Mouse (Mus musculus) forebrain, embryonic 12.5 days (tissue): Measurements from ENCODE around the gene Adamts4. TPM values are rescaled to one million over a fixed set of nuclear protein-coding genes. Genes with fewer than 3 reads are reported as not detected.
"Not testable (repeated sequence)": the region's sequence is repeated elsewhere in the genome, so short reads cannot be mapped to it uniquely, and the experiment has no call there.

Experiments
- ATAC-seq: fragments of 200-750 bp; cut with Nextera tagmentation; 2 replicates; pipeline ENCODE4 v1.8.0; 2017; ENCODE audit warnings: moderate TSS enrichment; ENCODE audit not compliant: low FRiP score
- H3K27ac ChIP-seq: fragments of 300-500 bp; sonication (generic); 2 replicates; pipeline ENCODE4 v1.5.1; 2016; ENCODE audit warnings: mild to moderate bottlenecking
- H3K27me3 ChIP-seq: fragments of 300-500 bp; sonication (generic); 2 replicates; pipeline ENCODE4 v1.6.1; 2016; ENCODE audit warnings: mild to moderate bottlenecking
- H3K36me3 ChIP-seq: fragments of 300-500 bp; sonication (generic); replicated peaks from 2 replicates; pipeline ENCODE4 v1.6.1; 2016; ENCODE audit warnings: mild to moderate bottlenecking
- H3K4me1 ChIP-seq: fragments of 300-500 bp; sonication (generic); 2 replicates; pipeline ENCODE4 v1.6.1; 2016
- H3K4me2 ChIP-seq: fragments of 300-500 bp; sonication (generic); 2 replicates; pipeline ENCODE4 v1.6.1; 2016; ENCODE audit warnings: mild to moderate bottlenecking, moderate library complexity
- H3K4me3 ChIP-seq: fragments of 300-500 bp; sonication (generic); replicated peaks from 2 replicates; pipeline ENCODE4 v1.5.1; 2016; ENCODE audit warnings: mild to moderate bottlenecking
- H3K9ac ChIP-seq: fragments of 300-500 bp; sonication (generic); 2 replicates; pipeline ENCODE4 v1.6.1; 2016; ENCODE audit warnings: mild to moderate bottlenecking
- H3K9me3 ChIP-seq: fragments of 300-500 bp; sonication (generic); 2 replicates; pipeline ENCODE4 v1.6.1; 2016
- WGBS: fragments of 180-500 bp; shearing (Covaris S2); methylation state at CpG from one replicate; pipeline ENCODE4 v1.1.7; 2016; 5-methylcytosine and 5-hydroxymethylcytosine counted together
- polyA plus RNA-seq: library from polyadenylated mRNA; unstranded; fragments of >200 nt; fragmentation: Nextera tagmentation; extraction: Ambion mirVana; gene quantifications from 2 replicates; pipeline ENCODE4 v1.2.1, GENCODE M21; 2016

Gene Adamts4
- polyA plus RNA-seq, 1 experiment from 2014 or later, result 8.9 TPM

DNA sequence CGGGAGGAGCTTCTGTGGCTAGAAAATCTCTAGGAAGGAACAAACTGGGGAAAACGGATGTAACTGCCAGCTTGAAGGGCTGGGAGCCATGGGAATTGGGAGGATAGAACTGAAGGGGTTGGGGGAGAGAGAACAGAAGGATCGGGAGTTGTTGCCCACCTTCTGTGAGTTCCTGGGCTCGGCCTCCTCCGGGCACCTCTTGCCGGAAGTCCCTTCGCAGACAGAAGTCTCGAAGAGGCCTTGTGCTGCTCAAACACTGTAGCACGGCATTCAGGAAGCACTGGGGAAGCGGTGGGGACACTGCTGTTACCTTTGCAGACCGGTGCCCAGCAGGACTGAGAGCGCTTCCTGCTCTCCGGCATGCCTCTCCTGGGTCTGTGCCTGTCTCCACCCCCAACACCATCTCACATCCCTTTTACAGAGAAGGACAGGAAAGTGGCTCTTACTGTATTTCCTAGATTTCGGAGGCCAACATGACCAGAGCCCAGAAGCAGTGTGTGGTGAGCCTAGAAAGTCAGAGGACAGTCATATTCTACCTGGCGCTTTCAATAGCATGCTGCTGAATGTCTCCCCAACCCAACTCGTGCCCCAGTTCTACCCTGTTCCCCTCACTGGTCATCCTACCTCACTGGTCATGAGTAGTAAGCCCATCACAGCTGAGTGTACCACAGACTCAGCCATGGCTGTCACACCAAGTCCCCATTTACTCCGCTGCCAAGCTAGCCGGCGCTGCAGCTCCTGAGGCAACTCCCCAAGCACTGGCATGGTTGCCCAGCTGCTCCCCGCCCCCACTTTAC is 35.1 kb downstream of the Adamts4 start:
- Histone ChIP-seq H3K4me1 (peaks cover 41% of the 10 kb centered on the region), H3K4me2 (no peak overlapping the region), H3K36me3 (peaks cover 59% of the 10 kb centered on the region), H3K27ac (no peak overlapping the region), H3K9me3 (no peaks in the 10 kb centered on the region), H3K9ac (0 out of 2 replicates have a peak overlapping the region, but pooled peaks have one; percentile 1), H3K4me3 (no peak overlapping the region), H3K27me3 (no peaks in the 10 kb centered on the region)
- 89% methylated on average over 20 of the region's 20 CpGs for WGBS
- no peak for ATAC-seq

DNA sequence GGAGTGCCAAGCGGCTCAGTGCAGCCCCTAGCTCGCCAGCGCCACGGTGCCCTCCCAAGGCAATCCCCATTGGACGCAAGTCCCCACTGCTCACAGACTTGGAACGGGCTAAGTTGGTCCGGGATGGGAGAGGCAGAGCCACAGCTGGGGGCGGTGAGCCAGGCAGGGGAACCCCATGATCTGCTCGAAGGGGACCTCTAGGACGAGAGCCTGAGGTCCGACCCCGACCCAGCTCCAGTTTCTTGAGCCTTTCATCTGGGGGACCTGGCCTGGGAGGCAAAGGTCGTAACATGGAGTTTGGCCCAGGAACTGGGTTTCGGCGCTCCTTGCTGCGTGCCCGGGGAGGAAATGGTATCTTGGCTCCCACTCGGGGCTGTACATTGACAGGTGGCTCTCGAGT is 36.3 kb downstream of the Adamts4 start:
- no peaks in the 10 kb centered on the region for H3K27me3 ChIP-seq
- H3K9ac ChIP-seq, result peak overlapping the region; percentile 97; the same call in 1 of the 2 replicates
- H3K4me3 ChIP-seq, result peak overlapping the region; percentile 91
- H3K27ac ChIP-seq, result no peak overlapping the region
- peaks cover 36% of the 10 kb centered on the region for H3K4me1 ChIP-seq
- WGBS, result 92% methylated on average over 19 of the region's 19 CpGs
- H3K36me3 ChIP-seq, result peaks cover 59% of the 10 kb centered on the region
- H3K9me3 ChIP-seq, result no peaks in the 10 kb centered on the region
- H3K4me2 ChIP-seq, result peak overlapping the region; percentile 63
- ATAC-seq, result no peak

DNA sequence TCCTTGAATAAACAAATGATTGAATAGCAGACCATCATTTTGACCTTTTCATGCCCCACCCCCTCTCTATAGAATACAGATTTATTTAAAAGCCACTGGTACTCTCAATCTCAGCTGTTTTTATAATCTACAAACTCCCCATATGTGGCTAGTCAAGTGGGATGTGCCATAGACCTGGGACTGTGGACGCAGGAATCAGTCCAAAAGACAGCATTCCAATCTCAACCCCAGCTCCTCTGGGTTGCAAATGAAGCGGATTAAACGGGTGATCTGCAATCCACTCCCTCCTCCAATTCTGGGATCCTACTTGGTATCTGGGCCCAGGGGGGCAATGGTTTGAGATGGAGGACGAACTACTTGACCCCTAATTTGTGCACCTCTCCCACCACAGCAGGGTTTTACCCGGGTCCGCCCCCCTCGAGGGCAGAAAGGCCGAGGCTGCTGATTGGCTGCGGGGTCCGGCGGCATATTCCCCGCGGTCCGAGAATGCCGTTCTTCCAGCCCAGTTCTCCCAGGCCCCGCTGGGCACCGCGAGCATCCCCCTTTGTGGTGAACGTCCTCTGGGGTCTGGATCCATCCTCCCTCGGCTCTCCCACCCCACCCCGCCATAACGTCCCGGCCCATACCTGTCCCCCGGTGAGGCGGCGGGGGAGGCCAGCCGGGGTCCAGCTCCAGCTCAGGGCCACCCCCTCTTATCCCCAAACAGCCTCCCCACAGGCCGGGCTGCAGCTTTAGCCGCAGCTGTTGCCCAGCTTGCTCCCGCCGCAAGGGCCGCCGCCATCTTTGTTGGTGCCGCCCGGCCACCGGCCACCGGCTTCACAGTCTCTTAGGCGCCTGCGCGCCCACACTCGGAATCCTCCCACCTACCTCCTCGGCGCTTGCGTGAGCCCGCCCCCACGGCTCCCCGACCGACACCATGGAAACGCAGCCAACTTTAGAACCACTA is 37.2 kb downstream of the Adamts4 start, which contains the start of gene Usp21:
Gene Usp21 (minus strand): TSS at position 856 of the 946 bp plus-strand sequence.
- ATAC-seq, result peak; percentile 95
- Histone ChIP-seq H3K9me3 (no peaks in the 10 kb centered on the region), H3K27ac (peak within 1 kb of the TSS; percentile 97), H3K27me3 (no peaks in the 10 kb centered on the region), H3K4me3 (peak within 1 kb of the TSS; percentile 91), H3K4me1 (peaks cover 27% of the 10 kb centered on the region), H3K4me2 (peak within 1 kb of the TSS; percentile 63), H3K9ac (peak within 1 kb of the TSS; percentile 97), H3K36me3 (peaks cover 54% of the 10 kb centered on the region)
- under 1% methylated on average over 44 of the region's 49 CpGs for WGBS

DNA sequence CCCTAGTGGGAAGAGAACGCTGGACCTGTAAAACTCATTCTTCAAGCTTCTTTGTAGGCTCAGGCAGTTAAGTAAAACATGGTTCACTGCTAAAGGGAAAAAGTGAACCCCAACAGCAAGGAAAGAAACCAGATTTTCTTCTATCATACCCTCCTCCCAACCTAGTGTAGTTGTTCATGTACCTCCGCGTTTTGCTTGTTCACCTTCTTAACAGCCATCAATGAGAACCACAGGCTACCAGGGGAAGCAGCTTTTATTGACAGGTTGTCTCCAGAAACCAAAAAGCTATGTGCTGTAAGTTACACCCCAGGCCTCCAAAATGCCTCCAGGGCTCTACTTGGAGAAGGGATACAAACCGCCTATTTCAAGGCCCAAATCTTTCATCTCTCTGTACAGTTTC is 38.1 kb downstream of the Adamts4 start:
- no peaks in the 10 kb centered on the region for H3K27me3 ChIP-seq
- ATAC-seq, result no peak
- H3K4me1 ChIP-seq, result peaks cover 30% of the 10 kb centered on the region
- peak overlapping the region; percentile 97 for H3K9ac ChIP-seq
- peak overlapping the region; percentile 91 for H3K4me3 ChIP-seq
- 65% methylated on average over 4 of the region's 4 CpGs for WGBS
- H3K9me3 ChIP-seq, result no peaks in the 10 kb centered on the region
- peak overlapping the region; percentile 97; the same call in 1 of the 2 replicates for H3K27ac ChIP-seq
- H3K36me3 ChIP-seq, result peaks cover 49% of the 10 kb centered on the region
- H3K4me2 ChIP-seq, result peak overlapping the region; percentile 63

DNA sequence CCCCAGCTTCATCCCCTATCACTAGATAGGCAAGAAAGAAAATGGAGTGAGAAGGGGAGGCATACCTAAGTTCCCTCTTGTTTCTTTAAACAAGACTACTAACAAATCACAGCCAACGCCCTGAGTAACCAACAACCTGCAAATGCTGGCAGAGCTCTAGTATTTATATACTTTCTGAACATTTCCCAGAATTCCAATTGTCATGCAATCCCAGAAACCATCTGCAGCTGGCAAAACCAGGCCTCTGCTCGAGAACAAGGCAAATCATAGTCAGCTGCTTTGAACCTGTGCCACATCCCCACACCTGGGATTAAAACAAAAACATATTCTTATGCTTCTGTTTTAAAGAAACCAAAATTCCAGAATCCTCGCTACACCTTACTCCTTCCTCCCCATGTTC is 43.1 kb downstream of the Adamts4 start:
- Histone ChIP-seq H3K9ac (no peak overlapping the region), H3K4me3 (peak overlapping the region; percentile 74), H3K9me3 (no peaks in the 10 kb centered on the region), H3K4me2 (peak overlapping the region; percentile 74), H3K4me1 (peaks cover 11% of the 10 kb centered on the region), H3K27me3 (peaks cover 28% of the 10 kb centered on the region), H3K27ac (no peak overlapping the region), H3K36me3 (peaks cover 17% of the 10 kb centered on the region)
- ATAC-seq, result no peak
- 90% methylated on average over 3 of the region's 3 CpGs for WGBS

DNA sequence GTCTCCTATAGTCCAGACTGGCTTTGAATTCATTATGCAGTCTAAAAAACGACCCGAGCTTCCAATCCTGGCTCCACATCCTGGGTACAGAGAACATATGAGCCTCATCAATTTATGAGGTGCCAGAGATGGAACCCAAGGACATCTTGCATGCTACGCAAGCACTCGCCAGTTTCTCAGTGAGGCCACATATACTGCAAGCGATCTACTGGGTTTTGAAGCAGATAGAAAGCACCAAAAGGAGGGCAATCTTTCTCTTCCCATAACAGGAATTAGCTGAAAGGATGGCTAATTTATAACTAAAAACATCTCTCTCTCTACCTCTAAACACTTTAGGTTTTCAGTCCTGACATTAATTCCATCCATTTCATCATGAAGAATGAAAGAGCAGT is 43.7 kb downstream of the Adamts4 start:
- 46% methylated on average over 5 of the region's 5 CpGs for WGBS
- ATAC-seq, result no peak
- H3K27ac ChIP-seq, result peak overlapping the region; percentile 93; the same call in 1 of the 2 replicates

DNA sequence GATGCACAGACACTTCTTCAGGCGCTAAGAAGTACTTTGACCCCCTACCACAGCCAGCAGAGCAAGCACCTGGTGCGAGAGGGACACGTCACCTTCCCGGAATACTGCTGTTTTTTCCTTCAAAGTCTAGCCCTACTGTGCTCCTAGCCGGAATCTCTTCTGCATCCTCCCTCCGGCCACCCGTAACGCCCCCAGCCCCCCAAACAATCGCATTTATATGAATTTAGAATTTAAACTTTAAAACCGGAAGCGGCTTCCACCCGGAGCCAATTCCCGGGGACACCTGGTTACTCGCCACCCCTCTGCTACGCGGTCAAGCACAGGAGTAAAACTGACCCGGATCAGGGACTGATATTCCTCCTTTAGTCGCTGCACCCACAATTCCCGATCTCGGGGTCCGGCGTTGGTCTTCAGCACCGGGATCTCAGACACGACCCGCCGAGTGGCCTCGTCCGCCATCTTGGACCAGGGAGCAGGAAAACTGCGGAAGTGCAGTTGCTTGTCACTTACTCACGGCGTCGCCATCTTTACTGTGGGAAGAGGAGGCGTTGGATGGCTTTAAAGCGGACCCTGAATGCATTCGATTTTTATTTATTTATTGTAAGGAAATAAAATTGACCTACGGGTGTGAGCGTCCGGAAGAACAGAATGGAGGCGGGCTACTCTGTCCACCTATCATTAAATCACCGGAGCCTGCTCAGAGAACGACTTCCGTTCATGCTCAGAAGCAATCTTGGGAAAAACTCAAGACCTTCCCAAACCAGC is 44.3 kb downstream of the Adamts4 start, which contains the start of gene Ufc1:
Gene Ufc1 (minus strand): TSS at position 727 of the 765 bp plus-strand sequence.
- peaks cover 30% of the 10 kb centered on the region for H3K27me3 ChIP-seq
- peaks cover 9% of the 10 kb centered on the region for H3K4me1 ChIP-seq
- peak; percentile 86 for ATAC-seq
- H3K9ac ChIP-seq, result peak within 1 kb of the TSS; percentile 86
- H3K36me3 ChIP-seq, result peaks cover 6% of the 10 kb centered on the region
- H3K9me3 ChIP-seq, result no peaks in the 10 kb centered on the region
- H3K4me2 ChIP-seq, result peak within 1 kb of the TSS; percentile 74
- H3K4me3 ChIP-seq, result peak within 1 kb of the TSS; percentile 74
- under 1% methylated on average over 42 of the region's 42 CpGs for WGBS
- H3K27ac ChIP-seq, result peak within 1 kb of the TSS; percentile 93

More for the DNA sequence above, 43.7 kb downstream of the Adamts4 start:
- H3K4me2 ChIP-seq, result peak overlapping the region; percentile 74
- H3K9ac ChIP-seq, result peak overlapping the region; percentile 86
- peak overlapping the region; percentile 74 for H3K4me3 ChIP-seq
- H3K27me3 ChIP-seq, result peaks cover 30% of the 10 kb centered on the region
- peaks cover 12% of the 10 kb centered on the region for H3K36me3 ChIP-seq
- H3K4me1 ChIP-seq, result peaks cover 9% of the 10 kb centered on the region
- no peaks in the 10 kb centered on the region for H3K9me3 ChIP-seq

DNA sequence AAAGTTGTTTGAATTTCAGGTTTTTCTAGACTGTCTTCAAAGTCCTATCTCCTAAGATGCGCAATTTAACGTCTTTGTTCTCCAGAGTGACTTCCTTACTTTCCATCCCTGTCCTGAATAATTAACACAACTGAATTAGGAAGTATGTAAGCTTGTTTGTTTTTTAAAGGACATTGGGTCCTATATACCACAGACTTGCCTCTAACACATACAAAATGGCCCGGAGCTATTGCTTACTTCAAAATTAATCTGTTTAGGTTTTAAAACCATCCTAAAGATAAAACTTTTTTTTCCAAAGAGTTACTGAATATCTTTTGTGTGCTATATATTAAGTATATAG is 44.8 kb downstream of the Adamts4 start:
- Histone ChIP-seq H3K9me3 (no peaks in the 10 kb centered on the region), H3K36me3 (peaks cover under 1% of the 10 kb centered on the region; the same call in 1 of the 2 replicates), H3K4me1 (peaks cover 9% of the 10 kb centered on the region), H3K9ac (peak overlapping the region; percentile 86; the same call in 1 of the 2 replicates), H3K27ac (peak overlapping the region; percentile 93), H3K4me2 (peak overlapping the region; percentile 74), H3K4me3 (peak overlapping the region; percentile 74), H3K27me3 (peaks cover 30% of the 10 kb centered on the region)
- 18% methylated on average over 3 of the region's 3 CpGs for WGBS
- peak; percentile 31; the same call in 1 of the 2 replicates for ATAC-seq

DNA sequence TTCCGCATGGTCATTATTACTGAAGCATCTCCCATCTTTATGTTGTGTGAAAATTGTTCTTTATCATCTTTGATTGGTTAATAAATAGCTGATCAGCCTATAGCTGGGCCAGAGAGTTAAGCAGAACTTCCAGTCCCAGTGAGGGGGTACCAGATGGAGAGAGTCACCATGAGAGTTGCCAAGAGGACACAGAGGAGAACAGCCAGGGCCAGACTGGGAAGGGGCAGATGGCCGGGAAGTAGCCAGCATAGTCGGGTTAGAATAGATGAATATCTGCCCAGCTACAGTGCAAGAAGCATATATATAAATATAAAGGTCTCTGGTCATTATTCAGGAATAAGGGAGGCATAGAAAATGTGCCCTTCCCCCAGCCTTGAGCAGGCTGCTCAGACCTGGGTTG is 48.0 kb downstream of the Adamts4 start:
- Histone ChIP-seq H3K36me3 (no peaks in the 10 kb centered on the region), H3K4me3 (no peak overlapping the region), H3K9ac (no peak overlapping the region), H3K4me1 (peaks cover 7% of the 10 kb centered on the region), H3K27ac (no peak overlapping the region), H3K27me3 (peaks cover 30% of the 10 kb centered on the region), H3K4me2 (no peak overlapping the region), H3K9me3 (no peaks in the 10 kb centered on the region)
- WGBS, result 72% methylated on average over 3 of the region's 3 CpGs
- ATAC-seq, result no peak

DNA sequence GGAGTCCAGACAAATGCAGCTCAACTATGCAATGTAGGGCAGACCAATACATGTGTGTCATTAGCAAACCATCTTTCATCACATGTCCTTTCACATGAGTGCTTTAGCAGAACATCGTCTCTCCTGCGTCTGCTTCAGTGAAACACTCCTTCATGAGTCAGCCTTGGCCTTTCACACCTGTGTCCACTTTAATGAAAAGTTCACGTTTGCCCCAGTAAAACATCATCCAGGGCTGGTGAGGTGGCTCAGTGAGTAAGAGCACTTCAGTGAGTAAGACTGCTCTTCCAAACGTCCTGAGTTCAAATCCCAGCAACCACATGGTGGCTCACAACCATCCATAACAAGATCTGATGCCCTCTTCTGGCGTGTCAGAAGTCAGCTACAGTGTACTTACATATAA is 55.9 kb downstream of the Adamts4 start:
- H3K4me2 ChIP-seq, H3K4me1 ChIP-seq, H3K36me3 ChIP-seq, H3K9ac ChIP-seq, ATAC-seq, H3K9me3 ChIP-seq, H3K4me3 ChIP-seq, H3K27me3 ChIP-seq, H3K27ac ChIP-seq: not testable (repeated sequence)
- 75% methylated on average over 5 of the region's 5 CpGs for WGBS

DNA sequence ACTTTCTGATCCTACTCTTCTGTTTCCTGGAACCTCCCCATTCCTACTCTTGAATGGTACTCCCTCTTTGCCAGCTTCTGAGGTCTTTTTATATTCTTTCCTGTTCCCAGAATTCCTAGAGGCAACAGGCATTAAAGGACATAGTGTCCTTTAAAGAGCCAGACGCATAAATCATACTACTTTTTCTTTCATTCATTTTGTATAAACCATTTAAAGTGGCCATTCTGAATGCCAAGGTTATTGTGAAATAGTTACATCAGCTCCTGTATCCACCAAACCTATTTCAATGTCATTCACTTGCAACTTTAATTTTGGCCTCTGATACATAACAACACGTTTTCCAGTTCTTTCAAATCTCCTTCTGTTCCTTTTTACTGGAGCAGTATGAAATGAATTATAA is 59.1 kb downstream of the Adamts4 start:
- Histone ChIP-seq H3K9me3 (no peaks in the 10 kb centered on the region), H3K27ac (no peak overlapping the region), H3K36me3 (no peaks in the 10 kb centered on the region), H3K4me1 (no peaks in the 10 kb centered on the region), H3K4me3 (no peak overlapping the region), H3K9ac (no peak overlapping the region), H3K27me3 (0 out of 2 replicates have a peak, but pooled peaks cover 2% of the 10 kb centered on the region), H3K4me2 (no peak overlapping the region)
- 70% methylated on average over 2 of the region's 2 CpGs for WGBS
- ATAC-seq, result no peak
